Mouse (Mus musculus) ES-Bruce4 (cell line): ENCODE results near the gene Eno2. TPM values are rescaled to one million over a fixed set of nuclear protein-coding genes. Genes with fewer than 3 reads are reported as not detected.
A peak's percentile ranks its signal among the peaks of the same experiment; 100 is the strongest.

Experiments used
- H3K27ac ChIP-seq: 2 replicates; pipeline ENCODE4 v1.5.1; 2012; ENCODE audit warnings: low read length, inconsistent platforms; ENCODE audit not compliant: insufficient read depth
- H3K27me3 ChIP-seq: 2 replicates; pipeline ENCODE4 v1.6.1; 2012; ENCODE audit warnings: mild to moderate bottlenecking, low read length, inconsistent platforms; ENCODE audit not compliant: control insufficient read depth, poor library complexity, insufficient read depth, severe bottlenecking
- H3K36me3 ChIP-seq: 2 replicates; pipeline ENCODE4 v1.6.1; 2012; ENCODE audit warnings: inconsistent platforms, mild to moderate bottlenecking, low read length, moderate library complexity; ENCODE audit not compliant: control insufficient read depth, poor library complexity, insufficient read depth, severe bottlenecking
- H3K4me1 ChIP-seq: one replicate; pipeline ENCODE4 v1.8.1; 2011; ENCODE audit warnings: low read length; ENCODE audit not compliant: control insufficient read depth, insufficient read depth
- H3K4me3 ChIP-seq: 2 replicates; pipeline ENCODE4 v1.5.1; 2011; ENCODE audit warnings: low read depth, mild to moderate bottlenecking, low read length
- H3K9ac ChIP-seq: 2 replicates; pipeline ENCODE4 v1.6.1; 2012; ENCODE audit warnings: low read depth, mild to moderate bottlenecking, inconsistent platforms; ENCODE audit not compliant: poor library complexity, severe bottlenecking
- H3K9me3 ChIP-seq: replicated peaks from 2 replicates; pipeline ENCODE4 v1.6.1; 2012; ENCODE audit warnings: mild to moderate bottlenecking, low read length, inconsistent platforms; ENCODE audit not compliant: control insufficient read depth, poor library complexity, insufficient read depth, severe bottlenecking
- CTCF ChIP-seq: IDR thresholded peaks from one replicate; pipeline ENCODE4 v1.8.1; 2011; ENCODE audit warnings: low read depth, low read length
- EP300 ChIP-seq: IDR thresholded peaks from 2 replicates; pipeline ENCODE4 v1.6.1; 2011; ENCODE audit warnings: low read depth, low read length; ENCODE audit not compliant: insufficient read depth
- POLR2A ChIP-seq: IDR thresholded peaks from one replicate; pipeline ENCODE4 v1.8.1; 2011; ENCODE audit warnings: low read length; ENCODE audit not compliant: insufficient read depth
- polyA plus RNA-seq: library from polyadenylated mRNA; stranded (reverse); fragments of >200 nt; gene quantifications from 2 replicates; pipeline ENCODE4 v1.2.4, GENCODE M21; 2011; ENCODE audit warnings: low read depth; ENCODE audit not compliant: missing spikeins, insufficient read depth, insufficient read length

Gene Eno2
- polyA plus RNA-seq, 1 experiment: 7.4 TPM

DNA sequence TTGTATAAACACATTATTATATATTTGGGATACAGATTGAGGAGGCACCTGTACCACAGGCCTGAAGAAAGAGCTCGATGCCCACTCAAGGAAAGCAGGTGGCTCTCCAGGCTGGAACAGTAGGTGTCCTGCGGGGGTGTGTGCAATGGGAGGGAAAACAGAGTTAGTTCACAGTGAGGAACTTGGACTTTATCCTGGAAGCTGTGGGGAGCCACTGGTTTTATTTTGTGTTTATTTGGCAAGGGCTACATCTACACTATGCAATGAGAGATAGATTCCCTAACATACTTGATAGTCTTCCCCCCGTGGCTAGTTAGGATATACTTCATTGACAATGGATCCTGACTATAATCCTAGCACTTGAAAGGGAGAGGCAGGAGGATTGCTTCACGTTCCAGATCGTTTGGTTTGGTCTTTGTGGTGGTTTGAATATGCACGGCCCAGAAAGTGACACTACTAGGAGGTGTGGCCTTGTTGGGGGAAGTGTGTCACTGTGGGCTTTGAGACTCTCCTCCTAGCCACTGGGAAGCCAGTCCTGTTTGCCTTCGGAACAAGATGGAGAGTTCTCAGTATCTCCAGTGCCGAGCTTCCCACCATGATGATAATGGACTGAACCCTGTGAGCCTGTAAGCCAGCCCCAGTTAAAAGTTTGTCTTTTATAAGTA, 17.4 kb upstream of the Eno2 start:
- Histone ChIP-seq H3K27ac (no peak overlapping the region), H3K4me1 (no peaks in the 10 kb centered on the region), H3K27me3 (no peaks in the 10 kb centered on the region), H3K4me3 (no peak overlapping the region), H3K9ac (no peak overlapping the region), H3K9me3 (no peaks in the 10 kb centered on the region), H3K36me3 (no peaks in the 10 kb centered on the region)
- TF ChIP-seq CTCF: no peak
- no peak for TF ChIP-seq EP300
- TF ChIP-seq POLR2A: no peak

DNA sequence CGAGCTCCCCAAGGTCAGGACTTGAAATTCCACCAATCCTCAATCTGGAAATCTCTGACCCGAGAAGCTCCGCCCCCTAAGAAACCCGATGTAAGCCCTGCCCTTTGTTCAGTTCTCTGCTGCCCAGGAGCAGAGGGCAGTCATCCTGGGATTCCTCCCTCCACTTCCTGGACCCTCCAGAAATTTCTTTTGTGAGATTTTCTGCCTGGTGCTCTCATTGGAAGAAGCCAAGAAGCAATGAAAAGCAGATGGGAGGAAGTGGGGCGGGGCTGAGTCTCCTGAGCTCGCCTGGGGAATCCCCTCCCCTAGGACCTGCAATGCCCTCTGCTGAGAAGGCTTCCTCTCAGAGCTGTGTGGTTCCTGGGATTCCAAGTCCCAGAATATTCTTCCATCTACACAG, 13.0 kb upstream of the Eno2 start:
- Histone ChIP-seq H3K9ac (peak overlapping the region; percentile 62), H3K4me3 (peak overlapping the region; percentile 55; the same call in 1 of the 2 replicates), H3K9me3 (no peaks in the 10 kb centered on the region), H3K27me3 (no peaks in the 10 kb centered on the region), H3K4me1 (no peaks in the 10 kb centered on the region), H3K36me3 (no peaks in the 10 kb centered on the region), H3K27ac (peak overlapping the region; percentile 85)
- no peak for TF ChIP-seq EP300
- TF ChIP-seq CTCF: no peak
- peak; percentile 23 for TF ChIP-seq POLR2A

- no peak overlapping the region for H3K9ac ChIP-seq
- no peaks in the 10 kb centered on the region for H3K9me3 ChIP-seq
- no peaks in the 10 kb centered on the region for H3K27me3 ChIP-seq
- H3K4me1 ChIP-seq: no peaks in the 10 kb centered on the region
- no peak overlapping the region for H3K4me3 ChIP-seq
- H3K27ac ChIP-seq: no peak overlapping the region
- TF ChIP-seq EP300 (no peak), POLR2A (no peak), CTCF (no peak)
- no peaks in the 10 kb centered on the region for H3K36me3 ChIP-seq
These were observed 11.4 kb upstream of the Eno2 start for GRCm38 (mm10) chr6:124780917-124781316.

DNA sequence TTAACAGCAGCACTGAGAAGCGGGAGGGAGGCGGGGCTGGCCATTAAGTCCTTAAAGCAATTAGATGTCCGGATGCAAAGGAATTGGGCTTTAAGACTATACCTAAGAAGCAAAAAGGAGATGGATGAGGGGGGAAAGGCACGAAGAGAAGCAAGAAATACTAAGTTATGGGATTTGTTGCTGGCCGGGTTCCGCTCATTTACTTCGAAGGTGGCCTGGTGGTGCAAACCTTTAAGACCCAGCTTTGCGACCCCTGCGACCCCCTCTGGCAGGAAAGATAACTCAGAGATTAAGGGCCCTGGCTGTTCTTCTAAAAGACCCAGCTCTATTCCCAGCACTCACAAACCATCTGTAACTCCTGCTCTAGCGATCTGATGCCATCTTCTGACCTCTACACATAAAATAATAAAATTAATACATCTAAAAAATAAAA, 10.5 kb upstream of the Eno2 start:
- peak overlapping the region; percentile 34; the same call in 1 of the 2 replicates for H3K4me3 ChIP-seq

GRCm38 (mm10) chr6:124779222-124779983, 9.9 kb upstream of the Eno2 start, which contains the start of gene Lrrc23:
Gene Lrrc23, minus strand, starts transcription at chr6:124779727.
- no peak for TF ChIP-seq POLR2A
- TF ChIP-seq EP300: no peak
- no peak for TF ChIP-seq CTCF

More for the DNA sequence above, 10.5 kb upstream of the Eno2 start:
- TF ChIP-seq EP300 (no peak), POLR2A (no peak), CTCF (no peak)
- Histone ChIP-seq H3K4me1 (no peaks in the 10 kb centered on the region), H3K9me3 (no peaks in the 10 kb centered on the region), H3K27me3 (no peaks in the 10 kb centered on the region), H3K36me3 (no peaks in the 10 kb centered on the region), H3K27ac (no peak overlapping the region), H3K9ac (no peak overlapping the region)

DNA sequence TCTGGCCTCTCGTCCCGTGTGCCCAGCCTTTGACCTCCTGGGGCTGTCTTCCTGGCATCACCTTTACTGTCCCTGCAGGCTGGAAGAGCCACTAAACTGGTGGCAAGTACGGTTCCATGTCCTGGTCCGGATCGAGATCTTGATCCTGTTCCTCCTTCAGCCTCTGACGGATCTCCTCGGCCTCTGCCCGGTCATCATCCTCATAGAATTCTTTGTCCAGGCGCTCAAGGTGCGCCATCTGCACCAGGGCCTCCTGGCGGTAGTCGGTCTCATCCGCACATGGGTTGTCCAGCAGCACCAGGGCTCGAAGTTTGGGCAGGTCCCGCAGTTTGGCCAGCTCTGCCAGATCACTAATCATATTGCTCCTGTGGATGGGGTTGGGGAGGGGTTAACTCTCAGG, 1.0 kb upstream of the Eno2 start:
- H3K27me3 ChIP-seq: no peaks in the 10 kb centered on the region
- TF ChIP-seq EP300: no peak
- no peak for TF ChIP-seq POLR2A
- no peak for TF ChIP-seq CTCF
- no peaks in the 10 kb centered on the region for H3K9me3 ChIP-seq
- H3K4me3 ChIP-seq: no peak overlapping the region
- peaks cover 2% of the 10 kb centered on the region for H3K4me1 ChIP-seq
- H3K9ac ChIP-seq: no peak overlapping the region
- H3K36me3 ChIP-seq: no peaks in the 10 kb centered on the region
- H3K27ac ChIP-seq: no peak overlapping the region

More at GRCm38 (mm10) chr6:124779222-124779983, 9.9 kb upstream of the Eno2 start, which contains the start of gene Lrrc23:
- Histone ChIP-seq H3K27me3 (no peaks in the 10 kb centered on the region), H3K4me1 (no peaks in the 10 kb centered on the region), H3K9ac (no peak within 1 kb of the TSS), H3K9me3 (no peaks in the 10 kb centered on the region), H3K27ac (no peak within 1 kb of the TSS), H3K36me3 (no peaks in the 10 kb centered on the region), H3K4me3 (peak within 1 kb of the TSS; percentile 34)
